Mouse (Mus musculus) kidney, adult 2 months (tissue): ENCODE measurements around the gene Tirap.
"Not testable (repeated sequence)": the region's sequence is repeated elsewhere in the genome, so short reads cannot be mapped to it uniquely, and the experiment has no call there.

Experiments used
- CTCF ChIP-seq: fragments of 200-500 bp; conservative IDR thresholded peaks from 2 replicates; pipeline ENCODE4 v1.5.1; 2011; ENCODE audit warnings: low read depth, mild to moderate bottlenecking, control low read depth, low read length, moderate library complexity, mixed read lengths; ENCODE audit not compliant: insufficient read depth, insufficient read length
- POLR2A ChIP-seq: fragments of 200-500 bp; IDR thresholded peaks from one replicate; pipeline ENCODE4 v1.6.1; 2011; ENCODE audit warnings: low read depth, low read length, control low read depth

- not testable (repeated sequence) for TF ChIP-seq CTCF, POLR2A
Measured at GRCm38 (mm10) chr9:35147261-35147660, 52.8 kb downstream of the Tirap start.
